Mouse (Mus musculus) bone marrow, adult 2 months (tissue): ENCODE results near the gene Dna2. TPM values are rescaled to one million over a fixed set of nuclear protein-coding genes. Genes with fewer than 3 reads are reported as not detected.
A peak's percentile ranks its signal among the peaks of the same experiment; 100 is the strongest.

Source experiments
- H3K27ac ChIP-seq: fragments of 200-500 bp; 2 replicates; pipeline ENCODE4 v1.5.1; 2012; ENCODE audit warnings: low read depth, mild to moderate bottlenecking, control low read depth, inconsistent platforms, low read length; ENCODE audit not compliant: control insufficient read depth, poor library complexity, insufficient read depth
- H3K4me1 ChIP-seq: fragments of 200-500 bp; 2 replicates; pipeline ENCODE4 v1.6.1; 2011; ENCODE audit warnings: low read length; ENCODE audit not compliant: control insufficient read depth, insufficient read depth
- H3K4me3 ChIP-seq: fragments of 200-500 bp; replicated peaks from 2 replicates; pipeline ENCODE3; 2011; ENCODE audit warnings: mild to moderate bottlenecking, low read depth, low read length, control low read depth; ENCODE audit not compliant: control insufficient read depth
- CTCF ChIP-seq: fragments of 200-500 bp; IDR thresholded peaks from 2 replicates; pipeline ENCODE4 v1.5.1; 2011; ENCODE audit warnings: low read length, control low read depth; ENCODE audit not compliant: control insufficient read depth, insufficient read depth
- POLR2A ChIP-seq: fragments of 200-500 bp; IDR thresholded peaks from 2 replicates; pipeline ENCODE4 v1.6.1; 2011; ENCODE audit warnings: low read depth, mild to moderate bottlenecking, control low read depth, low read length, borderline replicate concordance; ENCODE audit not compliant: control insufficient read depth
- WGBS: fragments of 180-500 bp; shearing (Covaris S2); methylation state at CpG from one replicate; pipeline ENCODE4 v1.1.7; 2018; 5-methylcytosine and 5-hydroxymethylcytosine counted together
- polyA plus RNA-seq: library from polyadenylated mRNA; stranded (reverse); fragments of >200 nt; gene quantifications from 2 replicates; pipeline ENCODE4 v1.2.4, GENCODE M21; 2011; ENCODE audit warnings: low replicate concordance; ENCODE audit not compliant: missing spikeins, insufficient read depth, insufficient read length

The Dna2 gene
- polyA plus RNA-seq, 1 experiment, result 38.9 TPM

- WGBS, result 62% methylated on average over 3 of the region's 3 CpGs
- Histone ChIP-seq H3K4me3 (no peak overlapping the region), H3K27ac (no peak overlapping the region), H3K4me1 (no peaks in the 10 kb centered on the region; the same call in 1 of the 2 replicates)
- no peak for TF ChIP-seq POLR2A
- no peak for TF ChIP-seq CTCF
Observed at GRCm38 (mm10) chr10:63013476-63013875, 66.7 kb downstream of the Dna2 start.

GRCm38 (mm10) chr10:63014168-63014567, 67.3 kb downstream of the Dna2 start:
- Histone ChIP-seq H3K4me1 (no peaks in the 10 kb centered on the region; the same call in 1 of the 2 replicates), H3K4me3 (no peak overlapping the region), H3K27ac (no peak overlapping the region)
- TF ChIP-seq CTCF (no peak), POLR2A (no peak)
- 93% methylated on average over 9 of the region's 9 CpGs for WGBS

- Histone ChIP-seq H3K4me1 (no peaks in the 10 kb centered on the region; the same call in 1 of the 2 replicates), H3K27ac (no peak overlapping the region), H3K4me3 (no peak overlapping the region)
- TF ChIP-seq POLR2A (no peak), CTCF (no peak)
- WGBS, result 76% methylated on average over 6 of the region's 6 CpGs
Observed at GRCm38 (mm10) chr10:63019304-63019703, 72.5 kb downstream of the Dna2 start.

GRCm38 (mm10) chr10:63021702-63022101, 74.9 kb downstream of the Dna2 start:
- H3K4me3 ChIP-seq, result no peak overlapping the region
- WGBS, result 12% methylated on average over 4 of the region's 4 CpGs
- H3K4me1 ChIP-seq, result no peaks in the 10 kb centered on the region; the same call in 1 of the 2 replicates
- no peak overlapping the region for H3K27ac ChIP-seq
- no peak for TF ChIP-seq CTCF
- no peak for TF ChIP-seq POLR2A

- Histone ChIP-seq H3K4me1 (no peaks in the 10 kb centered on the region; the same call in 1 of the 2 replicates), H3K27ac (peak overlapping the region; percentile 100), H3K4me3 (peak overlapping the region; percentile 94)
- under 1% methylated on average over 27 of the region's 27 CpGs for WGBS
- TF ChIP-seq POLR2A, result no peak
- no peak for TF ChIP-seq CTCF
Observed at GRCm38 (mm10) chr10:63022541-63023120, 75.8 kb downstream of the Dna2 start.

GRCm38 (mm10) chr10:63023121-63023748, 76.4 kb downstream of the Dna2 start:
- Histone ChIP-seq H3K27ac (peak overlapping the region; percentile 100), H3K4me1 (no peaks in the 10 kb centered on the region; the same call in 1 of the 2 replicates), H3K4me3 (peak overlapping the region; percentile 94)
- WGBS, result under 1% methylated on average over 68 of the region's 68 CpGs
- TF ChIP-seq CTCF (no peak), POLR2A (no peak)

Other genes starting within 250 kb of the Dna2 start
- 0.57 TPM in 1 of 2 replicates, not detected in the other for gene Stox1, start 220.9 kb upstream of the Dna2 start, polyA plus RNA-seq
- gene Ccar1, start 154.7 kb upstream of the Dna2 start, polyA plus RNA-seq, result 59.8 and 89.0 TPM in 2 replicates
- 1.3 and 2.2 TPM in 2 replicates for gene Tet1, start 38.0 kb upstream of the Dna2 start, polyA plus RNA-seq
- gene Slc25a16, start 26.4 kb upstream of the Dna2 start, polyA plus RNA-seq, result 5.6 and 7.3 TPM in 2 replicates
- gene Rufy2, start 33.2 kb downstream of the Dna2 start, polyA plus RNA-seq, result 7.0 and 7.1 TPM in 2 replicates
- gene Hnrnph3, start 77.2 kb downstream of the Dna2 start, polyA plus RNA-seq, result 73.5 and 89.4 TPM in 2 replicates
- gene Pbld2, start 77.3 kb downstream of the Dna2 start, polyA plus RNA-seq, result 0.82 TPM in 1 of 2 replicates, not detected in the other
- gene Pbld1, start 113.1 kb downstream of the Dna2 start, polyA plus RNA-seq, result 3.7 and 5.0 TPM in 2 replicates
- gene Atoh7, start 152.6 kb downstream of the Dna2 start, polyA plus RNA-seq, result not detected in 2 replicates